Mouse (Mus musculus) C2C12 (cell line): ENCODE results near the gene Lzts2. TPM values are rescaled to one million over a fixed set of nuclear protein-coding genes. Genes with fewer than 3 reads are reported as not detected.

Experiments
- H3K27me3 ChIP-seq: one replicate; pipeline ENCODE4 v1.6.1; 2011; ENCODE audit not compliant: control insufficient read depth, insufficient read depth, insufficient read length
- H3K36me3 ChIP-seq: one replicate; pipeline ENCODE4 v1.6.1; 2011; ENCODE audit not compliant: control insufficient read depth, insufficient read depth
- H3K4me3 ChIP-seq: one replicate; pipeline ENCODE4 v1.5.1; 2011; ENCODE audit warnings: mild to moderate bottlenecking, control low read depth; ENCODE audit not compliant: poor library complexity, insufficient read depth, severe bottlenecking
- H3K79me2 ChIP-seq: one replicate; pipeline ENCODE4 v1.6.1; 2011; ENCODE audit not compliant: control insufficient read depth, insufficient read depth
- H3K79me3 ChIP-seq: one replicate; pipeline ENCODE4 v1.6.1; 2011; ENCODE audit warnings: low read depth, control low read depth
- H3ac ChIP-seq: one replicate; pipeline ENCODE3; 2011; ENCODE audit warnings: low read depth; ENCODE audit not compliant: control insufficient read depth, insufficient read length
- CEBPB ChIP-seq: IDR thresholded peaks from one replicate; pipeline ENCODE4 v1.6.1; 2011; ENCODE audit warnings: low read depth, mild to moderate bottlenecking, control low read depth, moderate library complexity
- CTCF ChIP-seq: IDR thresholded peaks from one replicate; pipeline ENCODE4 v1.5.1; 2011; ENCODE audit not compliant: control insufficient read depth, insufficient read depth, insufficient read length
- FOSL1 ChIP-seq: IDR thresholded peaks from one replicate; pipeline ENCODE4 v1.8.0; 2011; ENCODE audit warnings: mild to moderate bottlenecking, low read length; ENCODE audit not compliant: poor library complexity, insufficient read depth, severe bottlenecking
- MAX ChIP-seq: IDR thresholded peaks from one replicate; pipeline ENCODE4 v1.6.1; 2011; ENCODE audit warnings: mild to moderate bottlenecking, control low read depth
- MYOD1 ChIP-seq: IDR thresholded peaks from one replicate; pipeline ENCODE4 v1.6.1; 2011; ENCODE audit warnings: low read depth; ENCODE audit not compliant: control insufficient read depth, insufficient read length
- MYOG ChIP-seq: IDR thresholded peaks from one replicate; pipeline ENCODE4 v1.6.1; 2011; ENCODE audit not compliant: control insufficient read depth, insufficient read length; ENCODE audit errors: extremely low read depth
- USF1 ChIP-seq: IDR thresholded peaks from one replicate; pipeline ENCODE4 v1.6.1; 2011; ENCODE audit warnings: low read depth, mild to moderate bottlenecking, control low read depth, moderate library complexity
- polyA plus RNA-seq: library from polyadenylated mRNA; unstranded; fragments of >200 nt; fragmentation: generic; extraction: Trizol; gene quantifications from one replicate; pipeline ENCODE4 v1.2.1, GENCODE M21; 2012; ENCODE audit warnings: missing spikeins

Lzts2 gene
- polyA plus RNA-seq, 1 experiment: 59.2 TPM

DNA sequence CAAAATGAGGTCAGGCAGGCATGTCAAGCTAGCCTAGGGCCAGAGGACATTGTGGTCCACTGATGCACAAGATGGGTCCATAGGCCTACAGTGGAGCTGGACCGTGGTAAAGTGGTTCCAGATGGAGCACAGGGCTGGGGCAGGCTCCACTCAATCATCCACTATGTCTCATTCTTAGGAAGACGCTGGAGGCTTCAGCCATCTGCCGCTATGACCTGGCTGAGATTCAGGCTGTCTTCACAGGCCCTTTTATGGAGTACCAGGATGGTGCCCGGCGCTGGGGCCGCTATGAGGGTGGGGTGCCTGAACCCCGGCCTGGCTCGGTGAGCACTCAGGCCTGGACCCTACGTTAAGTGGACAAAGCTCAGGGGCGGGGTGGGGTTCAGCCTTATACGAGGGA is 16.4 kb upstream of the Lzts2 start:
- TF ChIP-seq CTCF (no peak), FOSL1 (no peak), USF1 (no peak), CEBPB (no peak), MAX (no peak), MYOD1 (no peak), MYOG (no peak)
- Histone ChIP-seq H3K36me3 (no peaks in the 10 kb centered on the region), H3ac (no peak overlapping the region), H3K79me2 (no peaks in the 10 kb centered on the region), H3K4me3 (no peak overlapping the region), H3K79me3 (no peaks in the 10 kb centered on the region), H3K27me3 (no peaks in the 10 kb centered on the region)

DNA sequence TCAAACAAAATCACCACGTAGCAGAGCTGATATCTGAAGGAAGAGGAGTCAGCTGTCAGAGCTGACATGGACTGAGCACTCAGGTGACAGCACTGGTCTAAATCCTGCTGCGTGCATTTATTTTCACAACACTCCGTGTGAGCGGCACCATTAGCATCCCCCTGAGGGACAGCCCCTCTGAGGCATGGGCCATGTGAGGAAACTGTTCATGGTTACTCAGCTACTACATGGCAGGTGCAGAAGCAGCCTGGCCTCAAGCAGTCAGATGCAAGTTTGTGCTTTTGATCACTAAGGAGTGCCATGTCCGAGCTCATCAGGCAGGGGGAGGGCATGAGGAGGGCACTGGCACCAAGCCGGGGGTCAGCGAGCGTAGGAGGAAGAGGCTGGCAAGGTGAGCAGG is 14.6 kb upstream of the Lzts2 start:
- H3K4me3 ChIP-seq: no peak overlapping the region
- H3ac ChIP-seq: no peak overlapping the region
- peaks cover 7% of the 10 kb centered on the region for H3K79me2 ChIP-seq
- peaks cover 1% of the 10 kb centered on the region for H3K79me3 ChIP-seq
- peaks cover 14% of the 10 kb centered on the region for H3K36me3 ChIP-seq
- TF ChIP-seq MAX (no peak), CEBPB (no peak), MYOG (no peak), USF1 (no peak), CTCF (no peak), MYOD1 (no peak), FOSL1 (no peak)
- H3K27me3 ChIP-seq: no peaks in the 10 kb centered on the region

DNA sequence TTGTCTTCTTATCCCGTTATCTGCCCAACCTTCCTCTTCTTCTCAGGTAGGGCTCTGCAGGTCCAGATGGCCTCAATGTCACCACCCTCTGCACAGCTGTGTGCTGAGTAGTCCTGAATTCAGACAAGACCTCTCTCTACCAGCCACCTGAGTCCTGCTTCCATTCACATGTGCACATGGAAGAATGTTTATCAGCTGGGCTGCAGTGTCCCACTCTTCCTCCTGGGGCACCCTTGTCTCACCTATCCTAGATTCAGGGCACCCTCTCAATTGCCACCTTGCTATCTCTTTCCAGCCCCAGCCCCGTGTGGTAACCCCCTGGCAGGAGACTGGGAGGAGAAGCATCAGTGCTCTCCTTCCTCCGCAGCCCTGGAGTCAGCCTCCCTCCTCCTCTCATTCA is 11.9 kb upstream of the Lzts2 start:
- peaks cover 33% of the 10 kb centered on the region for H3K79me2 ChIP-seq
- peaks cover 12% of the 10 kb centered on the region for H3K79me3 ChIP-seq
- no peaks in the 10 kb centered on the region for H3K27me3 ChIP-seq
- no peak overlapping the region for H3K4me3 ChIP-seq
- TF ChIP-seq CTCF: no peak
- TF ChIP-seq USF1: no peak
- no peak for TF ChIP-seq FOSL1
- no peak for TF ChIP-seq MAX
- no peak for TF ChIP-seq CEBPB
- TF ChIP-seq MYOD1: no peak
- TF ChIP-seq MYOG: no peak
- H3ac ChIP-seq: no peak overlapping the region
- peaks cover 21% of the 10 kb centered on the region for H3K36me3 ChIP-seq

DNA sequence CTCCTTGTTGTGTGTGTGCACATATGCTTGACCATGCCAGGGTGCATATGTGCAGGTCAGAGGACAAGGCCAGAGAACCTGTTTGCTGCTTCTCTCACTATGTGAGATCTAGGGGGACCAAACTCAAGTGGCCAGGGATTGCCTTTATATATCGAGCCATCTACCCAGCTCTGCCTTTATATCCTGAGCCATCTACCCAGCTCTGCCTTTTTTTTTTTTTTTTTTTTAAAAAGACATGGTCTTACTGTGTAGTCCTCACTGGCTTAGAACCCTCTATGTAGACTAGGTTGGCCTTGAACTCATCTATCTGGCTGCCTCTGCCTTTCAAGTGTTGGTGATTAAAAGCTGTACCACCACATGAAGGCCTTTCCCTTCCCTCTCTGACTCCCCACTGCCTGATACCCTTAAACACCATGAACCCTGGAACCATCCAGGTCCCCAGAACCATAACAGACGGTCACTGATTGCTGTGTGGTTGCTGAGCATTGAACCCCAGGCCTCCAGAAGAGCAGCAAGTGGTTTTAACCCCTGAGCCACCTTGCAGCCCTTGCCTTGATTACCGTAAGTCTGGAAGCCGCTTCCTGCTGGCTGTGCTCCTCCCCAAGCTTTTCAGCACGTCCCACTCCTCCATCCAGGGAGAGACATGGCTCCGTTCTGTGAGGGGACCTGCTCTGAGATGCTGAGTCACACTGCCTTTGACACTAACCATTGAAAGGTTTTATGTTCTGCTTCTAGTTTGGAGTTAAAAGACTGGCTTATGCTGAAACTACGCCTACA is 10.3 kb upstream of the Lzts2 start:
- no peak for TF ChIP-seq MAX
- no peak for TF ChIP-seq CEBPB
- no peak for TF ChIP-seq FOSL1
- no peak for TF ChIP-seq CTCF
- no peak for TF ChIP-seq MYOG
- no peak for TF ChIP-seq USF1
- TF ChIP-seq MYOD1: no peak
- no peak overlapping the region for H3ac ChIP-seq
- peaks cover 33% of the 10 kb centered on the region for H3K36me3 ChIP-seq
- H3K79me3 ChIP-seq: peaks cover 27% of the 10 kb centered on the region
- H3K4me3 ChIP-seq: no peak overlapping the region
- H3K27me3 ChIP-seq: no peaks in the 10 kb centered on the region
- H3K79me2 ChIP-seq: peaks cover 49% of the 10 kb centered on the region

DNA sequence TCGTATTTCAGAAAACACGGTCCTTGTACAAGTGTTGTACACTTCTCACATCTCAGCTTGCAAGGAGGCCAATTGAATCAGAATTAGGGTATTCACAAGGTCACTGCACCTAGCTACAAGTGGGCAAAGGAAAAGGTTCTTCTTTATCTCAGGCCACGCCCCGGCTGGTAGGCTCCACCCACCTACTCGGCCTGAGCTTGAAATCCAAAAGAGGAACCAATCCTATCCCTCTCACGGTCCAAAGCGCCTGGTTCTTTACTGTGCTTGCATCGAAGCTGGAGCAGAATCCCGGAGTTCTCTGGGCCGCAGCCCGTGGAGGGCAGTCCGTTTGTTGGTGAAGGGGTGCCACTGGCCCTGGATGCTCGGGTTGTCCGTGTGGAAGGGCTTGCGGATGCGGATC is 8.8 kb upstream of the Lzts2 start, which contains the start of gene Twnk:
Gene Twnk, plus strand, starts transcription at position 220 of the 400 bp plus-strand sequence.
- no peak for TF ChIP-seq MAX
- no peak for TF ChIP-seq USF1
- no peak for TF ChIP-seq CEBPB
- no peak for TF ChIP-seq MYOG
- TF ChIP-seq MYOD1: no peak
- no peak for TF ChIP-seq FOSL1
- TF ChIP-seq CTCF: no peak
- H3K27me3 ChIP-seq: no peaks in the 10 kb centered on the region
- H3ac ChIP-seq: peak within 1 kb of the TSS; percentile 82
- peaks cover 28% of the 10 kb centered on the region for H3K79me3 ChIP-seq
- H3K4me3 ChIP-seq: peak within 1 kb of the TSS; percentile 91
- peaks cover 52% of the 10 kb centered on the region for H3K79me2 ChIP-seq
- peaks cover 41% of the 10 kb centered on the region for H3K36me3 ChIP-seq
